Mouse (Mus musculus) brain, embryonic 14.5 days (tissue): ENCODE data around the gene Zfp664. TPM values are rescaled to one million over a fixed set of nuclear protein-coding genes. Genes with fewer than 3 reads are reported as not detected.

Experiments used
- DNase-seq: peaks from one replicate; pipeline ENCODE4 v3.0.0-alpha.2; 2011; ENCODE audit warnings: low read depth
- CTCF ChIP-seq: fragments of 200-500 bp; IDR thresholded peaks from 2 replicates; pipeline ENCODE4 v1.5.1; 2012; ENCODE audit warnings: inconsistent platforms, mild to moderate bottlenecking, moderate library complexity, borderline replicate concordance; ENCODE audit not compliant: insufficient read depth, insufficient read length; ENCODE audit errors: extremely low read depth
- POLR2A ChIP-seq: fragments of 200-500 bp; IDR thresholded peaks from 2 replicates; pipeline ENCODE4 v1.6.1; 2012; ENCODE audit warnings: mild to moderate bottlenecking, inconsistent platforms, borderline replicate concordance; ENCODE audit not compliant: poor library complexity, insufficient read depth, insufficient read length, severe bottlenecking; ENCODE audit errors: extremely low read depth
- polyA plus RNA-seq: library from polyadenylated mRNA; depleted of rRNA; stranded (reverse); fragments of >200 nt; gene quantifications from 2 replicates; pipeline ENCODE4 v1.2.3, GENCODE M21; 2012; rRNA removed

Gene Zfp664
- polyA plus RNA-seq, 1 experiment: 85.5 TPM

- DNase-seq: peak; percentile 62
- TF ChIP-seq POLR2A: no peak
- peak; percentile 71 for TF ChIP-seq CTCF
Observed at GRCm38 (mm10) chr5:124930055-124930439, 67.6 kb downstream of the Zfp664 start.

GRCm38 (mm10) chr5:124930603-124931002, 68.1 kb downstream of the Zfp664 start:
- no peak for TF ChIP-seq POLR2A
- TF ChIP-seq CTCF: no peak
- DNase-seq: no peak

GRCm38 (mm10) chr5:124931076-124931475, 68.6 kb downstream of the Zfp664 start:
- TF ChIP-seq CTCF: no peak
- TF ChIP-seq POLR2A: no peak
- peak; percentile 59 for DNase-seq

GRCm38 (mm10) chr5:124934558-124934957, 72.1 kb downstream of the Zfp664 start:
- no peak for TF ChIP-seq POLR2A
- no peak for TF ChIP-seq CTCF
- peak; percentile 65 for DNase-seq

- DNase-seq: peak; percentile 66
- TF ChIP-seq CTCF: no peak
- TF ChIP-seq POLR2A: no peak
Observed at GRCm38 (mm10) chr5:124943181-124943792, 80.8 kb downstream of the Zfp664 start.

GRCm38 (mm10) chr5:124943793-124944383, 81.4 kb downstream of the Zfp664 start:
- TF ChIP-seq POLR2A (no peak), CTCF (peak; percentile 58; the same call in 1 of the 2 replicates)
- no peak for DNase-seq

- no peak for DNase-seq
- TF ChIP-seq POLR2A: no peak
- TF ChIP-seq CTCF: no peak
Observed at GRCm38 (mm10) chr5:124944384-124944783, 81.9 kb downstream of the Zfp664 start.

- TF ChIP-seq POLR2A: no peak
- TF ChIP-seq CTCF: no peak
- DNase-seq: no peak
Observed at GRCm38 (mm10) chr5:124945046-124945445, 82.6 kb downstream of the Zfp664 start.

- no peak for TF ChIP-seq CTCF
- TF ChIP-seq POLR2A: no peak
Observed at GRCm38 (mm10) chr5:124950623-124951278, 88.3 kb downstream of the Zfp664 start.

GRCm38 (mm10) chr5:124951333-124951732, 88.8 kb downstream of the Zfp664 start:
- TF ChIP-seq POLR2A (no peak), CTCF (no peak)
- peak; percentile 59 for DNase-seq

More at GRCm38 (mm10) chr5:124950623-124951278, 88.3 kb downstream of the Zfp664 start:
- peak; percentile 61 for DNase-seq

Other genes starting within 250 kb of the Zfp664 start
- gene Atp6v0a2, start 234.1 kb upstream of the Zfp664 start, polyA plus RNA-seq: 34.8 and 36.1 TPM in 2 replicates
- 0.24 and 0.48 TPM in 2 replicates for gene Dnah10, start 137.6 kb upstream of the Zfp664 start, polyA plus RNA-seq
- gene Ccdc92, start 267 bp upstream of the Zfp664 start, polyA plus RNA-seq: 27.1 and 36.6 TPM in 2 replicates
- gene Rflna, start 140.5 kb downstream of the Zfp664 start, polyA plus RNA-seq: 7.7 and 8.4 TPM in 2 replicates